Mouse (Mus musculus) mesoderm, embryonic 11.5 days (tissue): ENCODE results near the gene Myh11.

Source experiments
- DNase-seq: peaks from one replicate; pipeline ENCODE4 v3.0.0-alpha.2; 2012; ENCODE audit warnings: low read depth, low spot score

The Myh11 gene

GRCm38 (mm10) chr16:14291223-14291622, at the start of gene Myh11:
TSS of gene Myh11 (minus strand) at chr16:14291372.
- DNase-seq: peak; percentile 70

GRCm38 (mm10) chr16:14328156-14328555, 37.0 kb upstream of the Myh11 start:
- no peak for DNase-seq

- no peak for DNase-seq
Observed at GRCm38 (mm10) chr16:14320494-14320893, 29.3 kb upstream of the Myh11 start.

GRCm38 (mm10) chr16:14319681-14320080, 28.5 kb upstream of the Myh11 start:
- no peak for DNase-seq

- peak; percentile 96 for DNase-seq
Observed at GRCm38 (mm10) chr16:14316884-14317876, 26.0 kb upstream of the Myh11 start, which contains the start of gene Fopnl. TSS of gene Fopnl (minus strand) at chr16:14317405.

- DNase-seq: no peak
Observed at GRCm38 (mm10) chr16:14312914-14313313, 21.7 kb upstream of the Myh11 start.

- DNase-seq: peak; percentile 54
Observed at GRCm38 (mm10) chr16:14311371-14311770, 20.2 kb upstream of the Myh11 start.

- DNase-seq: no peak
Observed at GRCm38 (mm10) chr16:14309833-14310232, 18.7 kb upstream of the Myh11 start.

GRCm38 (mm10) chr16:14308245-14309073, 17.3 kb upstream of the Myh11 start:
- no peak for DNase-seq

- no peak for DNase-seq
Observed at GRCm38 (mm10) chr16:14307373-14307772, 16.2 kb upstream of the Myh11 start.

- DNase-seq: no peak
Observed at GRCm38 (mm10) chr16:14306451-14306850, 15.3 kb upstream of the Myh11 start.

GRCm38 (mm10) chr16:14304791-14305190, 13.6 kb upstream of the Myh11 start:
- no peak for DNase-seq

- DNase-seq: no peak
Observed at GRCm38 (mm10) chr16:14303676-14304075, 12.5 kb upstream of the Myh11 start.

- DNase-seq: no peak
Observed at GRCm38 (mm10) chr16:14303148-14303547, 12.0 kb upstream of the Myh11 start.

GRCm38 (mm10) chr16:14298461-14298860, 7.3 kb upstream of the Myh11 start:
- DNase-seq: no peak

GRCm38 (mm10) chr16:14297746-14298145, 6.6 kb upstream of the Myh11 start:
- DNase-seq: no peak

GRCm38 (mm10) chr16:14297137-14297536, 6.0 kb upstream of the Myh11 start:
- DNase-seq: no peak

- no peak for DNase-seq
Observed at GRCm38 (mm10) chr16:14296544-14297124, 5.5 kb upstream of the Myh11 start.

GRCm38 (mm10) chr16:14295291-14295690, 4.1 kb upstream of the Myh11 start:
- no peak for DNase-seq

- peak; percentile 21 for DNase-seq
Observed at GRCm38 (mm10) chr16:14292205-14293199, 1.3 kb upstream of the Myh11 start.
